Comparison of ENCODE assay signal across 9 mouse cellular contexts in the genomic region with DNA sequence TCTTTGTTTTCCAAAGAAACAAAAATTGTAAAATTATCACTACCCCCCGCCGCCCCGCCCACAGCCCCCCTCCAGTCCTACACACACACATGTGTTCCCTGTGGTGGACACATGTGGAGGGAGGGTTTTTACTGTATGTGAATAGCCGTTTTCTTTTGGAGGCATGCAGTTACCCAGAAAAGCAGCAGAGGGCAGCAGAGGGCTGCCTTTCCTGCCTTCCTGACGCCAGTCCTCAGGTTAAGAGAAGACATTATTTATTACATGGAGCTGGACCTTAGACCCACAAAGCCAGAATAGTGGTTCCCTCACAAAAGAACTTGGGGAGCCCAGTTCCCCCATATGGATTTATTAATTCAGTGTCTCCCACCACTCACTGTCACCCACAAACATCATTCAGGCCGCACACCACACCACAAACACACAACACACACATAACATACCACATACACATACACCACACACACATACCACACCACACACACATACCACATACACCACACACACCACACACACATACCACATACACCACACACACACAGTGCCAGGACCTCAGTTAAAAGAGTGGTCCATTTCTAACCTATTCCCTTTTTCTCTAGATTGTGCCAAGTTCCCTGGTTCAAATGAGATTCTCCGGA. TPM values are rescaled to one million over a fixed set of nuclear protein-coding genes. Genes with fewer than 3 reads are reported as not detected.
DNase-seq lines count a peak whose midpoint lies in the region; ATAC-seq and TF ChIP-seq lines count a peak whose summit lies in the region.
"Had no signal": no experiment of that assay in that cellular context is flagged by ENCODE, and none has a peak within 500 bp of the region (broad histone marks: within the 10 kb centered on the region; RNA-seq: fewer than 3 reads in every experiment).

No protein-coding gene starts in this region.

- no peak for TF ChIP-seq POLR2A in thymus, adult 2 months (IDR thresholded peaks at IDR 0.05; ENCODE audit: control insufficient read depth, extremely low read depth, insufficient read depth, low read length, poor library complexity)

- peaks cover 7% of the 10 kb centered on the region for H3K27me3 ChIP-seq in G1E (ENCODE audit: insufficient read depth, low read length)
- 0 out of 2 replicates have a peak, but pooled peaks cover 2% of the 10 kb centered on the region for H3K27me3 ChIP-seq in forebrain, embryonic 14.5 days (replicated peaks; ENCODE audit: control insufficient read depth, insufficient read depth, low read length)
- H3K27me3 ChIP-seq in lung, embryonic 14.5 days (ENCODE audit: insufficient read depth, low read length), result no peaks in the 10 kb centered on the region
- no peaks in the 10 kb centered on the region for H3K27me3 ChIP-seq in thymus, adult 2 months (ENCODE audit: control insufficient read depth, insufficient read depth, low read length)

- peak; percentile 55; the same call in 1 of the 2 replicates for ATAC-seq in G1E (ENCODE audit: extremely low read depth, insufficient number of reproducible peaks, low FRiP score, poor library complexity, severe bottlenecking)
- peak; percentile 49; the same call in 1 of the 2 replicates for ATAC-seq in cerebellum, adult (ENCODE audit: insufficient number of reproducible peaks, low FRiP score, low TSS enrichment)
- peak; percentile 75 for ATAC-seq in forebrain, embryonic 14.5 days
- ATAC-seq in lung, embryonic 14.5 days (ENCODE audit: insufficient read depth), result peak; percentile 65

- no peaks in the 10 kb centered on the region for H3K36me3 ChIP-seq in G1E (replicated peaks)
- no peaks in the 10 kb centered on the region for H3K36me3 ChIP-seq in forebrain, embryonic 14.5 days (ENCODE audit: control insufficient read depth, insufficient read depth, low read length)
- no peaks in the 10 kb centered on the region for H3K36me3 ChIP-seq in lung, embryonic 14.5 days (ENCODE audit: insufficient read depth)
- H3K36me3 ChIP-seq in thymus, adult 2 months (ENCODE audit: control insufficient read depth, insufficient read depth, low read length), result no peaks in the 10 kb centered on the region

- peaks cover 27% of the 10 kb centered on the region for H3K4me1 ChIP-seq in G1E (ENCODE audit: insufficient read depth, low read depth, low read length)
- no peaks in the 10 kb centered on the region for H3K4me1 ChIP-seq in forebrain, embryonic 14.5 days (ENCODE audit: control insufficient read depth, insufficient read depth, low read length)
- H3K4me1 ChIP-seq in lung, embryonic 14.5 days (ENCODE audit: insufficient read depth), result no peaks in the 10 kb centered on the region
- H3K4me1 ChIP-seq in thymus, adult 2 months (replicated peaks; ENCODE audit: control insufficient read depth, insufficient read depth, low read length), result peaks cover 6% of the 10 kb centered on the region

- 26% methylated on average over 7 of the region's 7 CpGs for WGBS in forebrain, embryonic 14.5 days
- 22% methylated on average over 7 of the region's 7 CpGs for WGBS in lung, embryonic 14.5 days
- 13% methylated on average over 7 of the region's 7 CpGs for WGBS in thymus, adult 2 months

- no peak overlapping the region for H3K27ac ChIP-seq in forebrain, embryonic 14.5 days (ENCODE audit: low read depth, low read length)
- H3K27ac ChIP-seq in lung, embryonic 14.5 days (ENCODE audit: low read depth), result no peak overlapping the region
- no peak overlapping the region for H3K27ac ChIP-seq in thymus, adult 2 months (ENCODE audit: control insufficient read depth, insufficient read depth, low read length)
- H3K27ac ChIP-seq: macrophage had no signal

- peak; percentile 45 for DNase-seq in G1E (ENCODE audit: low spot score)
- peak; percentile 79 for DNase-seq in forebrain, embryonic 14.5 days (ENCODE audit: low spot score)
- peak; percentile 79 for DNase-seq in heart, postnatal 4 days
- DNase-seq in layer of hippocampus, adult 8-10 months (ENCODE audit: low spot score in 2 of 2), result peak; percentile 45 to 79
- peak; percentile 84 for DNase-seq in lung, embryonic 14.5 days
- DNase-seq in ovary, postnatal 10 days (ENCODE audit: low spot score), result peak; percentile 19
- DNase-seq in thymus, adult 2 months, result peak; percentile 70

- H3K9ac ChIP-seq in forebrain, embryonic 14.5 days (ENCODE audit: low read length), result no peak overlapping the region
- H3K9ac ChIP-seq in lung, embryonic 14.5 days, result no peak overlapping the region

- TF ChIP-seq CTCF in G1E (IDR thresholded peaks at IDR 0.05; ENCODE audit: low read depth, low read length), result peak; percentile 89
- TF ChIP-seq CTCF in lung, embryonic 14.5 days (IDR thresholded peaks at IDR 0.05; ENCODE audit: low read depth), result peak; percentile 86
- TF ChIP-seq CTCF in thymus, adult 2 months (IDR thresholded peaks at IDR 0.05; ENCODE audit: borderline replicate concordance, control insufficient read depth, extremely low read depth, insufficient read depth, low read length, poor library complexity), result no peak

- no peak overlapping the region for H3K4me3 ChIP-seq in G1E (ENCODE audit: low read depth, low read length)
- H3K4me3 ChIP-seq in forebrain, embryonic 14.5 days (ENCODE audit: low read depth, low read length), result no peak overlapping the region
- H3K4me3 ChIP-seq in lung, embryonic 14.5 days (ENCODE audit: low read depth, low read length), result no peak overlapping the region
- no peak overlapping the region for H3K4me3 ChIP-seq in thymus, adult 2 months (ENCODE audit: control insufficient read depth, insufficient read depth, low read length)

- no peak overlapping the region for H3K4me2 ChIP-seq in forebrain, embryonic 14.5 days (ENCODE audit: low read length)
- no peak overlapping the region for H3K4me2 ChIP-seq in lung, embryonic 14.5 days

- no peaks in the 10 kb centered on the region for H3K9me3 ChIP-seq in G1E (replicated peaks)
- H3K9me3 ChIP-seq in forebrain, embryonic 14.5 days (replicated peaks; ENCODE audit: control insufficient read depth, low read length), result no peaks in the 10 kb centered on the region
- H3K9me3 ChIP-seq in lung, embryonic 14.5 days (ENCODE audit: low read depth, low read length), result no peaks in the 10 kb centered on the region

RNA-seq across cellular contexts. Expression of a gene that starts 5.8 kb away (rescaled TPM):
- 113 and 146 TPM in 2 replicates for total RNA-seq in G1E (2014; fragmentation: Nextera tagmentation)
- total RNA-seq in G1E (2017), result 27.2 and 32.8 TPM in 2 replicates
- polyA plus RNA-seq in G1E (2012), result 14.2 and 18.6 TPM in 2 replicates
- polyA plus RNA-seq in forebrain, embryonic 14.5 days (2014; fragmentation: Nextera tagmentation; extraction: Ambion mirVana), result 17.7 and 23.4 TPM in 2 replicates
- 10 to 100 TPM; 33.4 to 35.2 TPM for total RNA-seq in heart, postnatal 4 days (2021)
- total RNA-seq in layer of hippocampus, adult 8-10 months (2022), result 10 to 100 TPM; 57.2 to 62.0 (median 60.1) TPM
- 48.8 and 53.7 TPM in 2 replicates for polyA plus RNA-seq in lung, embryonic 14.5 days (2014; fragmentation: Nextera tagmentation; extraction: Ambion mirVana)
- 31.2 and 32.2 TPM in 2 replicates for polyA plus RNA-seq in thymus, adult 2 months (2012; rRNA removed)

RNA-seq across cellular contexts. Expression of a gene that starts 49.1 kb away (rescaled TPM):
- total RNA-seq in G1E (2014; fragmentation: Nextera tagmentation) (not detected in 2 replicates), G1E (2017) (0.23 TPM in 1 of 2 replicates, not detected in the other)
- not detected in 2 replicates for polyA plus RNA-seq in G1E (2012)
- polyA plus RNA-seq in forebrain, embryonic 14.5 days (2014; fragmentation: Nextera tagmentation; extraction: Ambion mirVana), result not detected in 2 replicates
- 1 to 10 TPM in 1 of 2 experiments, under 1 TPM in 1; 0.60 to 1.2 TPM for total RNA-seq in heart, postnatal 4 days (2021)
- under 1 TPM in 2 of 4 experiments, not detected in 2; 0.43 to 0.85 TPM for total RNA-seq in layer of hippocampus, adult 8-10 months (2022)
- polyA plus RNA-seq in lung, embryonic 14.5 days (2014; fragmentation: Nextera tagmentation; extraction: Ambion mirVana), result not detected in 2 replicates
- 0.71 and 0.87 TPM in 2 replicates for polyA plus RNA-seq in thymus, adult 2 months (2012; rRNA removed)
- polyA plus RNA-seq: macrophage had no signal

RNA-seq across cellular contexts. Expression of a gene that starts 52.9 kb away (rescaled TPM):
- 26.9 and 32.3 TPM in 2 replicates for total RNA-seq in G1E (2014; fragmentation: Nextera tagmentation)
- 10.4 and 13.5 TPM in 2 replicates for total RNA-seq in G1E (2017)
- 11.1 and 13.3 TPM in 2 replicates for polyA plus RNA-seq in G1E (2012)
- 30.1 and 36.2 TPM in 2 replicates for polyA plus RNA-seq in forebrain, embryonic 14.5 days (2014; fragmentation: Nextera tagmentation; extraction: Ambion mirVana)
- 10 to 100 TPM; 56.1 to 59.3 TPM for total RNA-seq in heart, postnatal 4 days (2021)
- 10 to 100 TPM; 55.8 to 66.8 (median 63.1) TPM for total RNA-seq in layer of hippocampus, adult 8-10 months (2022)
- 55.6 and 61.4 TPM in 2 replicates for polyA plus RNA-seq in lung, embryonic 14.5 days (2014; fragmentation: Nextera tagmentation; extraction: Ambion mirVana)
- 30.2 and 37.5 TPM in 2 replicates for polyA plus RNA-seq in thymus, adult 2 months (2012; rRNA removed)

Comparison
In these comparisons a context has a peak if more than half of its experiments do, and no peak if none do; other contexts are left out.
1. DNase-seq: peak in every context shown above with its lines; median percentile 84 in lung, embryonic 14.5 days; 79 in forebrain, embryonic 14.5 days; 79 in heart, postnatal 4 days; 70 in thymus, adult 2 months; 62 in layer of hippocampus, adult 8-10 months; 45 in G1E; 19 in ovary, postnatal 10 days.